Mouse (Mus musculus) megakaryocyte progenitor cell, adult 5-6 weeks (primary cell): ENCODE results near the gene Trio. TPM values are rescaled to one million over a fixed set of nuclear protein-coding genes. Genes with fewer than 3 reads are reported as not detected.

ENCODE experiments used
- ATAC-seq: replicated peaks from 2 replicates; pipeline ENCODE4 v1.8.0; 2016; ENCODE audit warnings: mild to moderate bottlenecking, moderate TSS enrichment, inconsistent platforms; ENCODE audit not compliant: poor library complexity
- total RNA-seq, 2 experiments: library from RNA; stranded (forward) in 1 of 2; stranded (reverse) in 1 of 2; fragments of 157-497, 149-512 nt in 1 of 2; fragments of 200-1000 nt in 1 of 2; gene quantifications; 2 replicates each; pipeline versions ENCODE4 v1.2.3 to v1.2.4; 2015 to 2017

Gene Trio
- total RNA-seq, 2 experiments from 2014 or later = 19.4 to 20.2 TPM

GRCm38 (mm10) chr15:27688041-27688651 is 337.5 kb downstream of the Trio start:
- peak; percentile 88 for ATAC-seq

DNA sequence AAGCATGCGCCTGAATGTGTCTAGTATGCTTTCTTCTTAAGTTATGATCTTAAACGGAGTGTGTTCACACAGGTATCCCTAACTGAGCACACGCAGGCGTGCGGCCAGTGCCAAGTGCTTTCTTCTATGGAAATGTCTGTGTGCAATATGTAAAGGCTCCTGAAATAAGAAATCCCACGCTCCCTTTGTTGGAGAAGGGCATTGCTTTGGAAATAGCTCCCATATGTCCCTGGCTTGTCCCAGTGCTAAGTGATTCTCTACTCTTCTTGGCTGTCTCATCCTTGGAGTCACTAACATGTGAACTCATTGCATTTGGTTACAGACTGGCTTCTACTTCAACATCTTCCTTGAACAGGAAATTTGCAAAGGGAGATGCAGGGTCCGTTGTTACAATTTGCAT is 340.8 kb downstream of the Trio start:
- ATAC-seq = no peak

DNA sequence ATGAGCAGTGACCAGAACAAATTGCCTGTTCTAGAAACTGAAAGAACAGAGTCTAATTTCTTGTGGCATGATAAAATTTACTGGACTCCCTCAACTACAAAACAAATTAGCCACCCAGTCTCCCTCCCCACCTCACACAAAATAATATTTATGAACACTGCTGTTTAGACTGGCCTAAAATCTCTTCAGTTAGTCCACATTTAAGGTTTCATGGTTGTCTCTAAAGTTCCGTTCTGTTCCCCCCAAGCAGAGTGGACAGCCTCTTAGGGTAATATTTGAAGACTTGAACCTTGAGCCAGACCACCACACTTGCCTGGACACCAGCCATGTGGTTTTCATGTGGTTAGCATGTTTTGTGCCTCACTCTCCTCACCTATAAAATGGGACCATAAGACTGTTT is 342.4 kb downstream of the Trio start:
- ATAC-seq = no peak

GRCm38 (mm10) chr15:27682619-27683018 is 343.0 kb downstream of the Trio start:
- no peak for ATAC-seq

DNA sequence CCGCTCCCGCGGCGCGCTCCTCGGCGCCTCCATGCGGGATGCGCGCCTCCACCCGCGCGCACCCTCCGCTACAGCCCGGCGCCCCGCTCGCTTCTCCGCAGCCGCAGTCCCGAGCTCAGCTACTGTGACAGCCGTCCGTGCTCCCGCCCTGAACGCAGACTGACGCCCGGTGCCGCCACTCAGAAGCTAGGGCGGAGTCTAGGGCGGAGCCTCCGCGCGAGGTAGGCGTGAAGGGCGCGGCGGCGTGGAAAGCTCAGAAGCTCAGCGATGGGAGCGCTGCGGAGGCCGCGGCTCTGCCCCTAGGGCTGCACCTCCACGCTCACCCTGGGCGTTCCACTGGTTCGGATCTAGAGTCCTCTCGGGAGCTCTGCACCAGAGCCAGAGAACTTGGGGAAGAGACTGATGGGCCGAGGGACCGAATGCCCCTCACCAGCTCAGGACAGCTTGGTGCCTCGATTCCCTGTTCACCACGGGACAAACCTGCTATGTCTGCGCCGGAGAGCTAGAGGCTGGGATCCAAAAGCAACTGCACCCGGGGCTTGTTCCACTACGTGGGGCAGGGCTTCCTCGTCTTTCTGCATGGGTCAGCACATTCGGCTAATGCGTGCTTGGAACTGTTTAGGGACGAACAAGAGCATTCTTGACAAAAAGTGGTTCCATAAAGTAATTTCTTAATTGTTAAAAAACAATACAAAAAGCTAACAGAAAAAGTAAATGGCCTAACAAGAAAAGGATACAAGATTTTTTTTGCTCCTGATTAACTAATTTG is 344.0 kb downstream of the Trio start, which contains the start of gene Otulinl:
Otulinl (minus strand) TSS at position 161 of the 769 bp plus-strand sequence.
- ATAC-seq = peak; percentile 98

DNA sequence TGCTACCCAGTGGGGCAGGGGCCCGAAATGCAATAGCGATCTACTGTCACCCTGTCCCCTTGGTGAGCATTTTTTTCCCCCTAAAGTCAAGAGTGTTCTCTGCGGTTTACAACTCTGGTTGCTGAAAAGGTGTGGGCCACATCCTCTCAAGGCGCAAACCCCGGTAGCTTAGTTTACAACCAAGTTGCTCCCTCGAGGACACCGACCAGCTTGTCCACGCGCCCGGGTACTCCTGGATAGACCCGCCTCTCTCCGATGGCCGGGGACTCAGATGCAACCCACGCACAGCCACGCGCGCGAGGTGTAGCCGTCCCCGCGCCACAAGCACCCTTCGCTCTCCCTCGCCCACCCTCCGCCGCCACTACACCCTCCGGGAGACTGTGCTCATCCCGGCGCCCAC is 344.7 kb downstream of the Trio start:
- peak; percentile 10 for ATAC-seq

Other genes with a start within 250 kb of the Trio start
- not detected in 2 replicates for gene Dnah5, start 177.9 kb upstream of the Trio start, total RNA-seq (2015)
- gene Dnah5, start 177.9 kb upstream of the Trio start, total RNA-seq (2017) = not detected in 2 replicates